Mouse (Mus musculus): ENCODE data around the gene Ttc7b.

- no peak for TF ChIP-seq POLR2AphosphoS5 (IDR thresholded peaks at IDR 0.05; ENCODE audit: borderline replicate concordance, low read depth, low read length)
- no peak for TF ChIP-seq POLR2A (IDR thresholded peaks at IDR 0.05; ENCODE audit: control insufficient read depth in 1 of 2, insufficient read depth in 1 of 2, low read depth in 1 of 2, low read length in 2 of 2, poor library complexity in 1 of 2)
- no peak for TF ChIP-seq GATA1 (IDR thresholded peaks at IDR 0.05; ENCODE audit: low read depth, low read length)
- TF ChIP-seq EP300 (IDR thresholded peaks at IDR 0.05; ENCODE audit: low read depth in 1 of 2, low read length in 2 of 2) = no peak
- TF ChIP-seq CTCF (IDR thresholded peaks at IDR 0.05 in 2 of 3, conservative IDR thresholded peaks at IDR 0.05 in 1 of 3; ENCODE audit: control insufficient read depth in 1 of 3, insufficient read depth in 1 of 3, low read depth in 2 of 3, low read length in 3 of 3, poor library complexity in 1 of 3, severe bottlenecking in 1 of 3) = no peak
- TF ChIP-seq JUND (IDR thresholded peaks at IDR 0.05; ENCODE audit: low read depth, low read length) = no peak
- no peak for TF ChIP-seq SMC3 (IDR thresholded peaks at IDR 0.05; ENCODE audit: low read depth, low read length)
- TF ChIP-seq USF2 (IDR thresholded peaks at IDR 0.05; ENCODE audit: borderline replicate concordance in 1 of 2, insufficient read depth in 1 of 2, low read depth in 1 of 2, low read length in 2 of 2) = no peak
- no peak for TF ChIP-seq USF1 (IDR thresholded peaks at IDR 0.05; ENCODE audit: low read depth, low read length)
- no peak for TF ChIP-seq ZC3H11A (IDR thresholded peaks at IDR 0.05; ENCODE audit: low read depth, low read length)
- no peak for TF ChIP-seq TAL1 (IDR thresholded peaks at IDR 0.05; ENCODE audit: low read length)
- no peak for TF ChIP-seq RAD21 (IDR thresholded peaks at IDR 0.05; ENCODE audit: low read depth, low read length)
Measured at GRCm38 (mm10) chr12:100438509-100438908, 82.1 kb downstream of the Ttc7b start.
